ENCODE assay signal across 17 mouse cellular contexts in the genomic region with DNA sequence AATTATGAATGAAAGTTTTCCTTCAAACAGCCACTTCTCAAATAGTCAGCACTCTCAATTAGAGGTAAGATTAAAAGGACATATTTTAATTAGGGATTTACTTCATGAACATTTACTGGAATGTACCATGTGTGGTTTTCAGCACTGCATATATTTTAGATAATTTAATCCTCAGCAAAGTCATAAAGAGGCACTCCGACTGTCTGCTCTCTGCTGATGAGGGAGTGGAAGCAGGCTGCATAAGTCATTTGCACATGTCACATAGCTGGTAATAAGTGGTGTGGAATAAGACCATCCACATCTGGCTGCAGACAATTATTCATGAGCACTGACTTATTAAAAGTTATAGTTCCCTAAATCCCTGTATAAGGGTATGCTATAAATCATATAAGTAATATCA.
"Had no signal": no experiment of that assay in that cellular context is flagged by ENCODE, and none has a peak within 500 bp of the region (broad histone marks: within the 10 kb centered on the region; RNA-seq: fewer than 3 reads in every experiment).

No protein-coding gene starts in this region.

- H3K9me3 ChIP-seq: midbrain, embryonic 10.5 days; midbrain, embryonic 12.5 days had no signal

- H3K4me1 ChIP-seq: midbrain, embryonic 10.5 days; midbrain, embryonic 12.5 days had no signal

- ATAC-seq: midbrain, embryonic 16.5 days had no signal

- H3K4me2 ChIP-seq: lung, embryonic 14.5 days; midbrain, embryonic 12.5 days had no signal

- H3K9ac ChIP-seq: lung, embryonic 14.5 days; midbrain, embryonic 12.5 days had no signal

- H3K27me3 ChIP-seq: midbrain, embryonic 12.5 days had no signal

- DNase-seq: lung, adult 18-20 months; lung, embryonic 14.5 days; lung, postnatal 10 days; lung, postnatal 4 days; midbrain, embryonic 14.5 days; retina, postnatal 1 day; right cerebral cortex, adult 18-20 months; right cerebral cortex, postnatal 25 days; right cerebral cortex, postnatal 4 days; spleen, adult 18-20 months; thymus, adult 18-20 months; thymus, postnatal 14 days; thymus, postnatal 36 days had no signal

- H3K27ac ChIP-seq: midbrain, embryonic 10.5 days; midbrain, embryonic 12.5 days had no signal

- H3K4me3 ChIP-seq: midbrain, embryonic 10.5 days; midbrain, embryonic 12.5 days; myocyte had no signal

- H3K36me3 ChIP-seq: midbrain, embryonic 10.5 days; midbrain, embryonic 12.5 days had no signal
